ENCODE assay signal across 9 mouse cellular contexts in genomic region chr8:82973331-82973730, GRCm38 (mm10).
DNase-seq lines count a peak whose midpoint lies in the region; ATAC-seq and TF ChIP-seq lines count a peak whose summit lies in the region.
"Had no signal": no experiment of that assay in that cellular context is flagged by ENCODE, and none has a peak within 500 bp of the region (broad histone marks: within the 10 kb centered on the region; RNA-seq: fewer than 3 reads in every experiment).

No protein-coding gene starts in this region.

- no peak overlapping the region for H3K4me3 ChIP-seq in heart, postnatal 0 days (ENCODE audit: low read depth, low read length)
- H3K4me3 ChIP-seq in lung, postnatal 0 days (ENCODE audit: low read depth, low read length), result no peak overlapping the region
- no peak overlapping the region for H3K4me3 ChIP-seq in hindbrain, embryonic 14.5 days (replicated peaks; ENCODE audit: low read length)
- H3K4me3 ChIP-seq in midbrain, postnatal 0 days (ENCODE audit: low read depth, low read length), result no peak overlapping the region
- H3K4me3 ChIP-seq in gastrocnemius, adult 2 months, result no peak overlapping the region
- H3K4me3 ChIP-seq: liver, embryonic 12.5 days had no signal

- H3K27ac ChIP-seq in heart, postnatal 0 days (ENCODE audit: low read depth), result peak overlapping the region; percentile 7; the same call in 1 of the 2 replicates
- no peak overlapping the region for H3K27ac ChIP-seq in lung, postnatal 0 days (ENCODE audit: low read length)
- H3K27ac ChIP-seq in hindbrain, embryonic 14.5 days, result no peak overlapping the region
- no peak overlapping the region for H3K27ac ChIP-seq in midbrain, postnatal 0 days (ENCODE audit: low read depth, low read length)
- H3K27ac ChIP-seq in gastrocnemius, adult 2 months, result no peak overlapping the region
- H3K27ac ChIP-seq: liver, embryonic 12.5 days had no signal

- H3K4me2 ChIP-seq in heart, postnatal 0 days (ENCODE audit: low read depth, low read length), result no peak overlapping the region
- no peak overlapping the region for H3K4me2 ChIP-seq in lung, postnatal 0 days (replicated peaks; ENCODE audit: low read depth, low read length)
- H3K4me2 ChIP-seq in hindbrain, embryonic 14.5 days (replicated peaks), result no peak overlapping the region
- H3K4me2 ChIP-seq in midbrain, postnatal 0 days (ENCODE audit: low read depth, low read length, poor library complexity, severe bottlenecking), result no peak overlapping the region
- H3K4me2 ChIP-seq: liver, embryonic 12.5 days had no signal

- no peak for DNase-seq in heart, postnatal 0 days (ENCODE audit: low spot score)
- DNase-seq in heart, adult 9 months (ENCODE audit: low spot score in 2 of 2), result no peak
- peak; percentile 36 for DNase-seq in lung, postnatal 0 days (ENCODE audit: low spot score)
- no peak for DNase-seq in lung, postnatal 14 days
- no peak for DNase-seq in hindbrain, embryonic 14.5 days (ENCODE audit: low spot score)
- peak; percentile 21 for DNase-seq in midbrain, postnatal 0 days (ENCODE audit: low spot score)
- DNase-seq in spleen, adult 12 weeks (ENCODE audit: low spot score), result no peak
- no peak for DNase-seq in gastrocnemius, adult 2 months

- no peak for TF ChIP-seq CTCF in heart, postnatal 0 days (IDR thresholded peaks at IDR 0.05; ENCODE audit: low read depth)
- no peak for TF ChIP-seq CTCF in lung, postnatal 0 days (IDR thresholded peaks at IDR 0.05)
- no peak for TF ChIP-seq CTCF in midbrain, postnatal 0 days (IDR thresholded peaks at IDR 0.05)
- no peak for TF ChIP-seq CTCF in gastrocnemius, adult 2 months (IDR thresholded peaks at IDR 0.05)

- intact Hi-C loops in gastrocnemius, adult 2 months (cut with DNase I), result no loop called here

- ATAC-seq in heart, postnatal 0 days (ENCODE audit: insufficient read depth, low read depth), result no peak
- ATAC-seq in lung, postnatal 0 days, result no peak; the same call in 1 of the 2 replicates
- peak; percentile 48; the same call in 1 of the 2 replicates for ATAC-seq in hindbrain, embryonic 14.5 days (ENCODE audit: low FRiP score)
- ATAC-seq in midbrain, postnatal 0 days (ENCODE audit: low FRiP score), result peak; percentile 68; the same call in 1 of the 2 replicates
- ATAC-seq: liver, embryonic 12.5 days had no signal

- WGBS in heart, postnatal 0 days, result 58% methylated on average over 4 of the region's 4 CpGs
- 34% methylated on average over 4 of the region's 4 CpGs for WGBS in lung, postnatal 0 days
- 47% methylated on average over 4 of the region's 4 CpGs for WGBS in hindbrain, embryonic 14.5 days
- WGBS in midbrain, postnatal 0 days, result 30% methylated on average over 4 of the region's 4 CpGs

- no peaks in the 10 kb centered on the region for H3K36me3 ChIP-seq in heart, postnatal 0 days (replicated peaks; ENCODE audit: control insufficient read depth, insufficient read depth, low read length)
- H3K36me3 ChIP-seq in lung, postnatal 0 days (ENCODE audit: insufficient read depth, low read length), result no peaks in the 10 kb centered on the region
- H3K36me3 ChIP-seq in hindbrain, embryonic 14.5 days (replicated peaks; ENCODE audit: control insufficient read depth, insufficient read depth), result no peaks in the 10 kb centered on the region
- H3K36me3 ChIP-seq in midbrain, postnatal 0 days (ENCODE audit: insufficient read depth, low read length), result no peaks in the 10 kb centered on the region
- H3K36me3 ChIP-seq: liver, embryonic 12.5 days had no signal

- no peak for TF ChIP-seq EP300 in heart, postnatal 0 days (IDR thresholded peaks at IDR 0.05; ENCODE audit: low read depth)
- no peak for TF ChIP-seq EP300 in lung, postnatal 0 days (IDR thresholded peaks at IDR 0.05)

- peaks cover 29% of the 10 kb centered on the region for H3K4me1 ChIP-seq in heart, postnatal 0 days (ENCODE audit: control insufficient read depth, insufficient read depth)
- H3K4me1 ChIP-seq in lung, postnatal 0 days (ENCODE audit: insufficient read depth, low read depth, low read length), result peaks cover 4% of the 10 kb centered on the region; the same call in 1 of the 2 replicates
- 0 out of 2 replicates have a peak, but pooled peaks cover 2% of the 10 kb centered on the region for H3K4me1 ChIP-seq in hindbrain, embryonic 14.5 days (replicated peaks; ENCODE audit: control insufficient read depth, insufficient read depth, low read length)
- 0 out of 2 replicates have a peak, but pooled peaks cover 4% of the 10 kb centered on the region for H3K4me1 ChIP-seq in midbrain, postnatal 0 days (ENCODE audit: insufficient read depth, low read length)
- H3K4me1 ChIP-seq: liver, embryonic 12.5 days had no signal

- no peaks in the 10 kb centered on the region for H3K9me3 ChIP-seq in heart, postnatal 0 days (replicated peaks; ENCODE audit: control insufficient read depth, low read length)
- no peaks in the 10 kb centered on the region for H3K9me3 ChIP-seq in lung, postnatal 0 days (ENCODE audit: low read length)
- no peaks in the 10 kb centered on the region for H3K9me3 ChIP-seq in hindbrain, embryonic 14.5 days (ENCODE audit: control insufficient read depth, low read length)
- no peaks in the 10 kb centered on the region for H3K9me3 ChIP-seq in midbrain, postnatal 0 days (ENCODE audit: low read length)
- H3K9me3 ChIP-seq: liver, embryonic 12.5 days had no signal

- no peaks in the 10 kb centered on the region for H3K27me3 ChIP-seq in heart, postnatal 0 days (ENCODE audit: control insufficient read depth, insufficient read depth, low read length)
- no peaks in the 10 kb centered on the region for H3K27me3 ChIP-seq in lung, postnatal 0 days (replicated peaks; ENCODE audit: insufficient read depth, low read length)
- H3K27me3 ChIP-seq in hindbrain, embryonic 14.5 days (ENCODE audit: control insufficient read depth, insufficient read depth, low read length), result no peaks in the 10 kb centered on the region
- H3K27me3 ChIP-seq in midbrain, postnatal 0 days (ENCODE audit: insufficient read depth, low read length), result no peaks in the 10 kb centered on the region
- H3K27me3 ChIP-seq: liver, embryonic 12.5 days had no signal

- H3K9ac ChIP-seq in heart, postnatal 0 days (replicated peaks; ENCODE audit: low read depth, low read length), result no peak overlapping the region
- H3K9ac ChIP-seq in lung, postnatal 0 days (replicated peaks; ENCODE audit: low read depth), result no peak overlapping the region
- no peak overlapping the region for H3K9ac ChIP-seq in hindbrain, embryonic 14.5 days
- no peak overlapping the region for H3K9ac ChIP-seq in midbrain, postnatal 0 days (replicated peaks; ENCODE audit: low read length, poor library complexity, severe bottlenecking)
- H3K9ac ChIP-seq: liver, embryonic 12.5 days had no signal

Comparison
In these comparisons a context has a peak if more than half of its experiments do, and no peak if none do; other contexts are left out.
1. DNase-seq: peak in lung, postnatal 0 days (single experiment) and midbrain, postnatal 0 days (single experiment); none in heart, postnatal 0 days (single experiment), heart, adult 9 months (0 of 2), lung, postnatal 14 days (single experiment), hindbrain, embryonic 14.5 days (single experiment), spleen, adult 12 weeks (single experiment) and gastrocnemius, adult 2 months (single experiment).
2. ATAC-seq: peak in hindbrain, embryonic 14.5 days (single experiment) and midbrain, postnatal 0 days (single experiment); none in heart, postnatal 0 days (single experiment) and lung, postnatal 0 days (single experiment).